Mouse (Mus musculus): ENCODE results near the gene Rsad2. TPM values are rescaled to one million over a fixed set of nuclear protein-coding genes. Genes with fewer than 3 reads are reported as not detected.

Rsad2 gene
- total and polyA plus RNA-seq, 3 experiments, result 0.04 to 0.12 (median 0.06) TPM

DNA sequence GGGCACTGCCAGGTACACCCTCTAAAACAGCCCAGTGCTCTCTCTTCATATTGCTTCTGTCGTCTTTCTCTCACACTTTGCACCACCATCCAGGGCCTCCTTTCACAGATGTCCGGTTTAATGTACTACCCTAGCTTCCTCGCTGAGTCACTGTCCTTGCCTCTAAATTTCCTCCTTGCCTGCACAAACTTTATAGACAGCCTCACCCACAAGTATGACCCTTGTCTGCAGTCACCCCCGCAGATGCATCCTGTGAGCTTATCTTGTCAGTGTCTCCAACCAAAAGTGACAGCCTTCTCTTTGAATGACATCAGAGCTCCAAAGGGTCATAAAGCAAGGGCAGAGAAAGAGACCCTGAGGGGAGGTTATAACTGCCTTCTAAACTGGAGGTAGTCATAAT is 3.3 kb downstream of the Rsad2 start:
- no peak overlapping the region for H3K4me3 ChIP-seq (replicated peaks in 1 of 3; ENCODE audit: low read depth in 2 of 3, low read length in 2 of 3, poor library complexity in 1 of 3)
- in situ Hi-C loops (cut with MboI; ENCODE audit: low pct_ligation_motif_present, low pct_unique_long_range_greater_than_20kb, low sequenced_read_pairs) (no loop called here), dilution Hi-C loops (cut with MboI; ENCODE audit: extremely low pct_ligation_motif_present, extremely low pct_unique_long_range_greater_than_20kb, low sequenced_read_pairs) (no loop called here)

GRCm38 (mm10) chr12:26451150-26451549 is 5.1 kb downstream of the Rsad2 start:
- Histone ChIP-seq H3K4me2 (ENCODE audit: insufficient read depth, low read depth, poor library complexity, severe bottlenecking) (no peak overlapping the region), H3K36me3 (replicated peaks in 1 of 2; ENCODE audit: control insufficient read depth in 1 of 2, insufficient read depth in 1 of 2, low read length in 1 of 2) (no peaks in the 10 kb centered on the region), H3K27me3 (replicated peaks) (no peaks in the 10 kb centered on the region), H3K4me3 (replicated peaks in 1 of 3; ENCODE audit: low read depth in 2 of 3, low read length in 2 of 3, poor library complexity in 1 of 3) (no peak overlapping the region), H3K4me1 (ENCODE audit: control insufficient read depth in 1 of 2, insufficient read depth in 2 of 2) (peaks cover 0 to 3% of the 10 kb centered on the region in 2 experiments; a peak in 2 of 4 replicates), H3K9me3 (replicated peaks; ENCODE audit: low read length) (no peaks in the 10 kb centered on the region), H3K27ac (ENCODE audit: insufficient read depth, low read depth) (no peak overlapping the region), H3K79me2 (replicated peaks; ENCODE audit: control insufficient read depth, extremely low read depth, insufficient read depth, poor library complexity, severe bottlenecking) (no peaks in the 10 kb centered on the region), H3K9ac (ENCODE audit: insufficient read depth, low read depth) (no peak overlapping the region)
- peak; percentile 5 for DNase-seq (ENCODE audit: extremely low read depth)
- TF ChIP-seq IRF4 (IDR thresholded peaks at IDR 0.05; ENCODE audit: low read depth, low read length) (no peak), MYC (IDR thresholded peaks at IDR 0.05; ENCODE audit: low read depth, low read length) (no peak), CTCF (conservative IDR thresholded peaks at IDR 0.05 in 1 of 2, IDR thresholded peaks at IDR 0.05 in 1 of 2; ENCODE audit: low read depth in 2 of 2, low read length in 2 of 2) (no peak), HCFC1 (IDR thresholded peaks at IDR 0.05; ENCODE audit: low read depth, low read length) (no peak), ETS1 (conservative IDR thresholded peaks at IDR 0.05; ENCODE audit: low read depth, low read length) (no peak), ELF1 (IDR thresholded peaks at IDR 0.05; ENCODE audit: low read depth, low read length) (no peak), NRF1 (IDR thresholded peaks at IDR 0.05; ENCODE audit: low read depth, low read length) (no peak), NELFE (IDR thresholded peaks at IDR 0.05; ENCODE audit: low read depth, low read length) (no peak)
- dilution Hi-C loops (cut with MboI; ENCODE audit: extremely low pct_ligation_motif_present, extremely low pct_unique_long_range_greater_than_20kb, low sequenced_read_pairs) (no loop called here), in situ Hi-C loops (cut with MboI; ENCODE audit: low pct_ligation_motif_present, low pct_unique_long_range_greater_than_20kb, low sequenced_read_pairs) (no loop called here)

More for the DNA sequence above, 3.3 kb downstream of the Rsad2 start:
- no peaks in the 10 kb centered on the region for H3K27me3 ChIP-seq (replicated peaks)
- H3K79me2 ChIP-seq (replicated peaks; ENCODE audit: control insufficient read depth, extremely low read depth, insufficient read depth, poor library complexity, severe bottlenecking), result no peaks in the 10 kb centered on the region
- no peak for DNase-seq (ENCODE audit: extremely low read depth)
- H3K4me2 ChIP-seq (ENCODE audit: insufficient read depth, low read depth, poor library complexity, severe bottlenecking), result no peak overlapping the region
- no peak for TF ChIP-seq USF1 (IDR thresholded peaks at IDR 0.05; ENCODE audit: low read depth, low read length)
- no peak for TF ChIP-seq IRF4 (IDR thresholded peaks at IDR 0.05; ENCODE audit: low read depth, low read length)
- no peak for TF ChIP-seq PAX5 (IDR thresholded peaks at IDR 0.05; ENCODE audit: low read length)
- TF ChIP-seq ETS1 (conservative IDR thresholded peaks at IDR 0.05; ENCODE audit: low read depth, low read length), result no peak
- no peak for TF ChIP-seq JUN (IDR thresholded peaks at IDR 0.05; ENCODE audit: insufficient read depth, low read depth, low read length)
- no peak for TF ChIP-seq POLR2AphosphoS2 (IDR thresholded peaks at IDR 0.05; ENCODE audit: low read depth, low read length)
- no peak for TF ChIP-seq USF2 (conservative IDR thresholded peaks at IDR 0.05; ENCODE audit: low read depth, low read length)
- no peak for TF ChIP-seq TBP (conservative IDR thresholded peaks at IDR 0.05; ENCODE audit: low read depth, low read length)
- H3K27ac ChIP-seq (ENCODE audit: insufficient read depth, low read depth), result no peak overlapping the region
- peaks cover 0 to 7% of the 10 kb centered on the region in 2 experiments; a peak in 2 of 4 replicates for H3K4me1 ChIP-seq (ENCODE audit: control insufficient read depth in 1 of 2, insufficient read depth in 2 of 2)
- no peaks in the 10 kb centered on the region for H3K9me3 ChIP-seq (replicated peaks; ENCODE audit: low read length)
- H3K9ac ChIP-seq (ENCODE audit: insufficient read depth, low read depth), result no peak overlapping the region
- no peaks in the 10 kb centered on the region for H3K36me3 ChIP-seq (replicated peaks in 1 of 2; ENCODE audit: control insufficient read depth in 1 of 2, insufficient read depth in 1 of 2, low read length in 1 of 2)

DNA sequence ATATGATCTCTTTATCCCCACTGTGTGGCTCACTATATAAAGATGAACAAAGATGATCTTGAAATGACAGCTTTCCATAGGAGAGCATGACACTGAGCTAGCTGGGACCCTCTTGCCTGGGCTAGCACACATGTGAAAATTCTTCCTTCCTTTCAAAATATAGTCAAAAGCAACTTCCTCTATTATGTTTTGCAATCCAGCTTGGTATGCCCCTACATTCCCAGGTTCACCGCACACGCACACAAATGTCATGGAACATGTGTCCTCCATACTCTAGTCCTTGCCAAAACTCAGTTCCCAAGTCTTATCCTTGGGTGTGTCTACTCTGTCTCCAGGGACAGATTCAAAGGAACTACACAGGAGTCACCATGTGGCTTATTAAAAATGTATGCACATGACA is 6.8 kb downstream of the Rsad2 start:
- Histone ChIP-seq H3K27me3 (replicated peaks) (no peaks in the 10 kb centered on the region), H3K9ac (ENCODE audit: insufficient read depth, low read depth) (no peak overlapping the region), H3K4me1 (ENCODE audit: control insufficient read depth in 1 of 2, insufficient read depth in 2 of 2) (0 out of 4 replicates have a peak, but pooled peaks cover 0 to 1% of the 10 kb centered on the region in 2 experiments), H3K79me2 (replicated peaks; ENCODE audit: control insufficient read depth, extremely low read depth, insufficient read depth, poor library complexity, severe bottlenecking) (no peaks in the 10 kb centered on the region), H3K4me2 (ENCODE audit: insufficient read depth, low read depth, poor library complexity, severe bottlenecking) (no peak overlapping the region), H3K27ac (ENCODE audit: insufficient read depth, low read depth) (no peak overlapping the region), H3K36me3 (replicated peaks in 1 of 2; ENCODE audit: control insufficient read depth in 1 of 2, insufficient read depth in 1 of 2, low read length in 1 of 2) (no peaks in the 10 kb centered on the region), H3K4me3 (replicated peaks in 1 of 3; ENCODE audit: low read depth in 2 of 3, low read length in 2 of 3, poor library complexity in 1 of 3) (no peak overlapping the region), H3K9me3 (replicated peaks; ENCODE audit: low read length) (no peaks in the 10 kb centered on the region)
- no peak for DNase-seq (ENCODE audit: extremely low read depth)
- no peak for TF ChIP-seq NELFE (IDR thresholded peaks at IDR 0.05; ENCODE audit: low read depth, low read length)
- TF ChIP-seq POLR2A (IDR thresholded peaks at IDR 0.05; ENCODE audit: low read depth, low read length), result no peak
- TF ChIP-seq GABPA (IDR thresholded peaks at IDR 0.05; ENCODE audit: insufficient replicate concordance, low read depth, low read length), result no peak
- TF ChIP-seq E2F4 (IDR thresholded peaks at IDR 0.05; ENCODE audit: insufficient replicate concordance, low read depth, low read length), result no peak
- TF ChIP-seq RAD21 (IDR thresholded peaks at IDR 0.05; ENCODE audit: low read depth, low read length), result no peak
- no peak for TF ChIP-seq CTCF (conservative IDR thresholded peaks at IDR 0.05 in 1 of 2, IDR thresholded peaks at IDR 0.05 in 1 of 2; ENCODE audit: low read depth in 2 of 2, low read length in 2 of 2)
- TF ChIP-seq KAT2A (IDR thresholded peaks at IDR 0.05; ENCODE audit: insufficient replicate concordance, low read length), result no peak
- dilution Hi-C loops (cut with MboI; ENCODE audit: extremely low pct_ligation_motif_present, extremely low pct_unique_long_range_greater_than_20kb, low sequenced_read_pairs) (no loop called here), in situ Hi-C loops (cut with MboI; ENCODE audit: low pct_ligation_motif_present, low pct_unique_long_range_greater_than_20kb, low sequenced_read_pairs) (no loop called here)
